12 mouse cellular contexts compared by ENCODE assay signal in genomic region chr13:97668910-97669309, GRCm38 (mm10).
A peak's percentile ranks its signal among the peaks of the same experiment; 100 is the strongest.
DNase-seq lines count a peak whose midpoint lies in the region; ATAC-seq lines count a peak whose summit lies in the region.
"Had no signal": no experiment of that assay in that cellular context is flagged by ENCODE, and none has a peak within 500 bp of the region (broad histone marks: within the 10 kb centered on the region; RNA-seq: fewer than 3 reads in every experiment).

No protein-coding gene starts in this region.

- H3K4me2 ChIP-seq in kidney, embryonic 14.5 days (replicated peaks; ENCODE audit: low read depth, low read length): no peak overlapping the region
- H3K4me2 ChIP-seq in forebrain, embryonic 13.5 days: no peak overlapping the region
- H3K4me2 ChIP-seq: stomach, embryonic 15.5 days had no signal

- no peaks in the 10 kb centered on the region for H3K27me3 ChIP-seq in kidney, embryonic 14.5 days (ENCODE audit: control insufficient read depth, insufficient read depth, low read length)
- no peaks in the 10 kb centered on the region for H3K27me3 ChIP-seq in forebrain, embryonic 13.5 days
- H3K27me3 ChIP-seq: stomach, embryonic 15.5 days had no signal

- no peaks in the 10 kb centered on the region for H3K4me1 ChIP-seq in kidney, embryonic 14.5 days (ENCODE audit: control insufficient read depth, insufficient read depth, low read length)
- H3K4me1 ChIP-seq in forebrain, embryonic 13.5 days: peaks cover 36% of the 10 kb centered on the region
- H3K4me1 ChIP-seq: stomach, embryonic 15.5 days had no signal

- H3K27ac ChIP-seq in kidney, embryonic 14.5 days (ENCODE audit: low read depth, low read length): no peak overlapping the region
- H3K27ac ChIP-seq in forebrain, embryonic 13.5 days: peak overlapping the region; percentile 48
- H3K27ac ChIP-seq: stomach, embryonic 15.5 days had no signal

- DNase-seq in kidney, adult 9 months: peak; percentile 35
- DNase-seq in right cerebral cortex, postnatal 10 days (ENCODE audit: low spot score in 2 of 2): peak; percentile 46 to 53
- DNase-seq in right cerebral cortex, postnatal 14 days: no peak
- DNase-seq in c-Kit-positive CD71-positive TER-119-positive erythroid progenitor cells, embryonic 14.5 days (ENCODE audit: low spot score): no peak
- DNase-seq: cerebellum, adult 11 months; gastrocnemius, postnatal 10 days; layer of hippocampus, postnatal 36 days; right cerebral cortex, postnatal 25 days had no signal

- no peaks in the 10 kb centered on the region for H3K9me3 ChIP-seq in kidney, embryonic 14.5 days (ENCODE audit: control insufficient read depth, low read length)
- H3K9me3 ChIP-seq in forebrain, embryonic 13.5 days (replicated peaks): no peaks in the 10 kb centered on the region
- H3K9me3 ChIP-seq: stomach, embryonic 15.5 days had no signal

- no peak overlapping the region for H3K9ac ChIP-seq in kidney, embryonic 14.5 days (ENCODE audit: low read depth, low read length)
- H3K9ac ChIP-seq in forebrain, embryonic 13.5 days: no peak overlapping the region
- H3K9ac ChIP-seq: stomach, embryonic 15.5 days had no signal

- H3K4me3 ChIP-seq in kidney, embryonic 14.5 days (ENCODE audit: low read length): no peak overlapping the region
- no peak overlapping the region for H3K4me3 ChIP-seq in forebrain, embryonic 13.5 days
- H3K4me3 ChIP-seq: stomach, embryonic 15.5 days had no signal

- no peak for ATAC-seq in kidney, embryonic 14.5 days (ENCODE audit: low FRiP score, low TSS enrichment)
- ATAC-seq in forebrain, embryonic 13.5 days: peak; percentile 65
- no peak for ATAC-seq in megakaryocyte, adult 5-6 weeks (ENCODE audit: poor library complexity, severe bottlenecking)

- H3K36me3 ChIP-seq in kidney, embryonic 14.5 days (ENCODE audit: control insufficient read depth, insufficient read depth, low read length): no peaks in the 10 kb centered on the region
- H3K36me3 ChIP-seq in forebrain, embryonic 13.5 days (ENCODE audit: poor library complexity, severe bottlenecking): no peaks in the 10 kb centered on the region
- H3K36me3 ChIP-seq: stomach, embryonic 15.5 days had no signal

- WGBS in kidney, embryonic 14.5 days: 64% methylated on average over 5 of the region's 5 CpGs
- 19% methylated on average over 5 of the region's 5 CpGs for WGBS in forebrain, embryonic 13.5 days

Comparison
In these comparisons a context has a peak if more than half of its experiments do, and no peak if none do; other contexts are left out.
1. DNase-seq: peak in kidney, adult 9 months (single experiment) and right cerebral cortex, postnatal 10 days (2 of 2); none in right cerebral cortex, postnatal 14 days (single experiment) and c-Kit-positive CD71-positive TER-119-positive erythroid progenitor cells, embryonic 14.5 days (single experiment).